Mouse (Mus musculus): ENCODE data around the gene Lpgat1.
A peak's percentile ranks its signal among the peaks of the same experiment; 100 is the strongest.

The Lpgat1 gene

DNA sequence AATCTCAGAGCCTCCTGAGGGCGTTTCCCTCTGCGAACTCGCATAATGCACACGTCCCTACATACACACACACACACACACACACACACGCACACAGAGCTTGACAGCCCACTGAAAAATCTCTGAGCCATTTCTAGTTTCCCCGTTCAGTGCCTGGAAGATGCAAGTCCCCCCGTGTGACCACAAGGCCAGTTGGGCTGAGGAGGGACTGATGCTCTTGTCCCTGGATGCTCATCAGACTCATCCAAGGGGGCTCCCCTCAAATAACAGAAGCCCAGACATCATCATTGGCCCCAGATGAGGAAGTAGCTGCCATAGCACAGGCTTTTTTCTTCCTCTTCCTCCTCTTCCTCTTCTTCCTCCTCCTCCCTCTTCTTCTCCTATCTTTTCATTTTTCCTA, 90.3 kb downstream of the Lpgat1 start:
- DNase-seq, result no peak

DNA sequence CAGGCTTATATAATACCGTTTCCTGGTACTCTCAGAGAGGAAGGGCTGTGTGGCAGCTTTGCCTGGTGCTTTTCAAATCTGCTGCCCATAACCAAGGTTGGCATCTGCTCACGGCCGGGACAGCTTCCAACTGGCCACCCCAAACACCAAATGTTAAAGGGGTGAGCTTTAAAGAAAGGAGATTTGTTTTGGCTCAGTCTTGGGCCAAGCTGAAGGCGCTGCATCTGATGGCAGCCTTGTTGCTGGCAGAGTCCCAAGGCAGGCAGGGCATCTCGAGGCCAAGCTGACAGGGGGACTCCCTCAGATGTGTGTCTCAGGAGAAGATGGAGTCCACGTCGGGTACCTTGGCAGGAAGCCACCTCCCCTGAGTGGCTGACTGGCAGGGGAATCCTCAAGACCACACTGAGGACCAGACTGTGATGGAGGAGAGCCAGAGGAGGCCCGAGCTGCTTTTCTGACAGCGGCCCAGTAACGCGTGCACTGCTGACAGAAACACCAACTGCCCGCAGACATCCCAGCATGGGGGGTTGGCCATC, 91.1 kb downstream of the Lpgat1 start:
- no peak for DNase-seq

DNA sequence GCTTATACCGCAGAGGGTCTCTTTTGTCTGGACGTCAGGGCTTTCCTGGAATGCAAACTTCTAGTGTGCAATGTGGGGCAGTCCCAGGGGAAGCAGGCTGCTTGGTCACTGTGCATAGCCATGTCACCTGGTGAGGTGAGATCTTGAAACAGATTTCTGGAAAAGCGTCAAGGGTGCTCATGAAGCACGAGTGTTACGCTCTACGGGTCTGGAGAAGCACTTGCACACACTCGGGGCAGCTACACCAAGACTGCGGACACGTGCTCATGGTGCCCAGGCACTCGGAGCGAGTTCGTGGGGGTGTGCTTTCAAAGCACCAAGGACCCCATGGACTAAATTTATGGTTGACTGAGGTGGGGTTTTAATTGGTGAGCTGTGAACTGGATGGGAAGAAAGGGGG, 94.1 kb downstream of the Lpgat1 start:
- no peak for DNase-seq

DNA sequence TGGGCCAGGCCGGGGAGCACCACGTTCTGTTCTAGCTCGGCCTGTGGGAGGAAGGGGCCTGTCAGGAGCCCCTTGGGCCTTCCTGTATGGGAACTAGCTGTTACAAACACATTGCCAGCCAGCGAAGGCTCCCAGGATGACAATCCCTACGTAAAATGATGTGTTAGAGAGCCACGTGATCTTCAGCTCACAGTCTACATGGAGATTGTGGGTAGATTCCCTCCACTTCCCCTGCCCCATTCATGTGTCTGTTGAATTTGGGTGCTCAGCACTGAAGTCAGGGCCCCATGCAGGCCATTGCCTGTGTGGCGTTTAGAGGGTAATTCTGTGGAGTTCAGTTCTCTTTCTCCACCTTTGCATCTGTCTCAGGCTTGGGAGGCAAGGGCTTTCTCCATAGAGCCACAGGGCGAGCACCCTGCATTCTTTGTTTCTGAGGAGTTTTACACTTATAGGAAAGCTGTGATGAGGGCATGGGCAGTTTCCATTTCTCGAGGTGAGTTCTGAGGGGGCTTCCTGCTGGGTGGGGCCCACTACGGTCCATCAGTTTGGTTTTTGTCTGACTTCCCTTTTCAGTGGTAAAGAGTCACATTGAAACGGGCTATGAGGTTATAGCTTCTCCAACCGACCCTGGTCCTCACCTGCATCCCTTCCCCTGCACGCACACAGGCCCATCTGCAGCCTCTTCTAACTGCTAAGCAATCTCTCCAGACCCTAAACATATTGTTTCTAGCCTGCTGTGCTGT, 95.5 kb downstream of the Lpgat1 start:
- DNase-seq, result no peak

DNA sequence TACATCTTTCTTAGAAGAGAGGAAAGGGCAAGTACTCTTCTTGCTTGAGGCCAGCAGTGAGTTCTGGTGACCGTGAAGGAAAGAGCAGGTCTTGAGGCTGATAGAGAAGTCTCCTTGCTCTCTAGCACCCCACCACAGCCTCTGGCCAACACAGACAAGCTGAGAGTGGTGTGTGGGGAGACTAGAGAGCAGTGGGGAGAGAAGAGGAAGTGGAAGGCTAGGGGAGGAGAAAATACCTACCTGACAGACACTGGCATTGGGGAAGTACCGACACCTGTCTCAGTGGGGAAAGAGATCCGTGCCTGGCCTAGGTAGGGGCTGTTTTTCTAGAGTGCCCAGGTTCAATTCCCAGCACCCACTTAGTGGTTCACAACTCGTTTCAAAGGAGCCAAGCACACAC, 96.6 kb downstream of the Lpgat1 start:
- no peak for DNase-seq

DNA sequence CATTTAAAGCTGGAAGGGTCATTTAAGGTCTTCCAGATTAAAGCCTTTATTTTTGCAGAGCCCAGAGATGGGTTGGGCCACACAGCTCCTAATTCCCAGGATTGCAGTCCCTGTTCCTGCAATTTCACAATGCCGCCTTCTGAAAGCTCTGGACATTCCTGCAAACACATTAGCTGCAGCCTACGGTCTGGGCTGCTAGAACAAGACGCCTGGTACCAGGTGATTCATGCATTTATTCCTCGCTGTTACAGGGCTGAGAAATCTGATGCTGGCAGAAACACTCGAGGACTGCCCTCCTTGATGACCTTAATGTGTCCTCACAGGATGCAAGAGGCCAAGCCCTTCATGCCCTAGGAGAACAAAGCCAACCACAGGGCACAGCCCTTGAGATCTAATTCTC, 97.3 kb downstream of the Lpgat1 start:
- DNase-seq, result no peak

DNA sequence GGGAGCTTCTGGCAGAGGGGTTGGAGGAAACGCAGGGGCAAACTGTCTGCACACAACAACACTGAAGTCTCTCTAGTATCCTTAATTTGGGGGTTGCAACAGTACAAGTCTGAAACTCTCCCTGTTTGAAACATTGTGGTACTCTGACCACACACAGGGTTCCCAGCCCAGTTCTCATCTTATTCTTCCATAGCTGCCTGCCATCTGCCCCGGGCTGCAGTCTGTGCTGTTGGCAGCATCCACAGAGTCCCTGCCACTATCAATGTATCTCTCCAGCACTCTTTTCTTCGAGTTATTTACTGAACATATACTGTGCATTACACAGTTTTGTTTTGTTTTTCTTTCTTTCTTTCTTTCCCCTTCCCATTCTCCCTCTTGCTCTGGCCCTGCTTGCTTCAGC, 99.0 kb downstream of the Lpgat1 start:
- no peak for DNase-seq

DNA sequence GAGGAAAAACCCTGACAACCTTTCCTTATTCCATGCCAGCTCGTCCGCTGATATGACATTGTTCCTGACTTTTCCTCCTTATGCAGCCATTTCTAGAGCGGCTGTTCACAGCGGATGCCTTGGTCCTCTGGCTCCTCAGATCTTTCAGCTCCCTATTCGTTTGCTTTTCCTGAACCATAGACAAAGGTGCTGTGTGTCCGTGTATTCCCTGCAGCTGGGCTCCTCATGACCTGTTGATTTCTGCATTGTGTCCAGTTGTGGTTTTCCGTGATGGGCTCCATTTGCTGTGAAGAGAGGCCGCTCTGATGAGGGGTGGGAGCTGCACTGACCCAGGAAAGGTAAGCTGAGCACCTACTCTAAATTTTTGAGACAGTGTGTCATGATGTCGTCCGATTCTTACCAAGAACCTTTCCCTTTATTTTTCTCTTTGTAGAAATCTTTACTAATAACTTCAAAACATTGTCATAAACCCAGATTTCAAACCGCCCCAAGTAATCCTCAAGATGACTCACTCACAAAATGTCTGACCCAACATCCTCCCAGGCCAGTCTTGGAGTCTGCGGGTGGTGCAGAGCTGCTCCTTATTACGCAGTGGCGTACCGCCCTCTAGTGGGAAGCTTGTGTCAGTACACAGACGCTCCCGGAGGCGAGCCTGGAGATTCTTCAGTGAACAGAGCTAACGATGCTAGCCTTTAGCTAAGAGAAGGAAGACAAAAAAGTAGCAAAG, 99.9 kb downstream of the Lpgat1 start:
- peak; percentile 65 to 85 for DNase-seq

DNA sequence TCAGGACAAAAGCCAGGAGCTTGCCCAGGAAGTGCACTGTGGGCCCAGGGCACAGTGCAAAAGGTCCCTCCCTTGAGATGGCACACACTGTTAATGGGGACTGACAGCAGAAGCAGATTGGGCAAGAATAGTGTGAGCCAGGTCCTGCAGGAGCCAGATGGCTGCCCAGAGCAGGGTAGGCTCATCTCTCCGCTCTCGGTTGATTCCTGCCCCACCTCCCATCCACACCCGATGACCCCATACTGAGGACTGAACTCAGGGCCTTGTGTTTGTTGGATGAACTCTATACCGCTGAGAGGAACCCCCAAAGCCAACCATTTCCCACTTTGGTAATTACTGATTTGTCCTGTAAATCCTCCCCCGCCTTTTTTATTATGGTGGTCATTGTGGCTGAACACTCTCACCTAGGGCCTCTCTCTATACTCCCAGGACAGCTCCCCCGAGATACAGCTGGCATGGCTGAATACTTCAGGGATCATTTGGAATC, 100.6 kb downstream of the Lpgat1 start:
- no peak for DNase-seq

DNA sequence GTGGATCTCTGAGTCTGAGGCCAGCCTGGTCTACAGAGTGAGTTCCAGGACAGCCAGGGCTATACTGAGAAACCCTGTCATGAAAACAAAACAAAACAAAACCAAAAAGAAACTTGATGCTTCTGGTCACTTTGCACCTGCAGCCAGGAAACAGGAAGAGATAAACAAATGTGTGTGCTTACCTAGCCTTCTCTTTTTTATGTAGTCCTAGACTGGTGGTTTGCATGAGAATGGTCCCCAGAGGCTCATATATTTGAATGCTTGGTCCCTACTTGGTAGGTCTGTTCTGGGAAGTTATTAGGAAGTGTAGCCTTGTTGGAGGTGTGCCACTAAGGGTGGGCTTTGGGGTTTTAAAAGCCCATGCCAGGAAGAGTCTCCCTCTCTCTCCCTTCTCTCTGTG, 101.4 kb downstream of the Lpgat1 start:
- no peak for DNase-seq

DNA sequence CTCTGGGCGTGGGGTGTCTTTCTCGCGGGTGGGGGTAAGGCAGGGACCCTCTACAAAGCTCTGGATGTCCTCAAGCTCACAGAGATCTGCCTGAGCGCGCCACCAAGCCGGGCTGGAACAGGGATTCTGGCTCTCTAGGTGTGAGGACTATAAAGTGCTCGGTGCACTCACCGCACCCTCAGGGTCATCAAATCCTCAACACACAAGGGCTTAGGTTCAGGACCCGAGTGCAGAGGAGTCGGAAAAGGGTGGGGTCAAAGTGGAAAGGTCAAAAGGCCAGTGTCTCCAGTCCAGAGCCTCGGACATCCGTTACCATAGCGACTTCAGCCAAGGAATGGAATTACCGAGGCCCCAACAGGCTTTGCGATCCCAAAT, 103.3 kb downstream of the Lpgat1 start:
- no peak for DNase-seq

DNA sequence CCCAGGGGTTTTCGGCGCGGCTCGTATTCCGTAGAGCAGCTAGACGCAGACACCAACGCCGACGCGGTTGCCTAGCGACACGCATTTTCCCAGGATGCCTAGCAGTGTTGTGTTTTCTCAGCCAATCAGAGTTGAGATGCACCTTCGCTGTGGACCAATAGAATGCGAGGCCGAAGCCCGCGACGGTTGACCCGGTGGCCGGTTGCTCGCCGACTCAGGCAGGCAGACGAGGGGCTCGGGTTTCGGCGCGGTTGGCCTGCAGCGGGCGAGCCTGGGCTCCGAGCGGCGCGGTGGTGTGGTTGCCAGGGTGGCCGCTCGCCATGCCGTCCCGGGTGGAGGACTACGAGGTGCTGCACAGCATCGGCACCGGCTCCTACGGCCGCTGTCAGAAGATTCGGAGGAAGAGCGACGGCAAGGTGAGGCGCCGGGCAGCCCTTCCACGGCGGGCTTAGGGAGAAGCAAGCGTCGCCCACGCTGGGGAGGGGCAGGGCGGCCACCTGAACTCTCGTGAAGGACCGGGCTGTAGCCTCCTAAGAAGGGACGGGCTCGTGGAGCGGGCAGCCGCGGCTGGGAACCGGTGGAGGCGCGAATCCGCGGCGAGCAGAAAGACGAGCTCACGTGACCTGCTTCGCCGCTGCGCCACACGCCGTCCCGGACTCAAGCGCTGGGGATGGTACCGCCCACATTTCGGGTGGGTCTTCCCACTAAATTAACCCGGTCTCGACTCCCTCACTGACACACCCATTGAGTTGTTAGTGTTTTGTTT, 103.9 kb downstream of the Lpgat1 start, which contains the start of gene Nek2:
TSS of gene Nek2 (plus strand) at position 119 of the 766 bp plus-strand sequence.
- peak; percentile 96 to 97 for DNase-seq

DNA sequence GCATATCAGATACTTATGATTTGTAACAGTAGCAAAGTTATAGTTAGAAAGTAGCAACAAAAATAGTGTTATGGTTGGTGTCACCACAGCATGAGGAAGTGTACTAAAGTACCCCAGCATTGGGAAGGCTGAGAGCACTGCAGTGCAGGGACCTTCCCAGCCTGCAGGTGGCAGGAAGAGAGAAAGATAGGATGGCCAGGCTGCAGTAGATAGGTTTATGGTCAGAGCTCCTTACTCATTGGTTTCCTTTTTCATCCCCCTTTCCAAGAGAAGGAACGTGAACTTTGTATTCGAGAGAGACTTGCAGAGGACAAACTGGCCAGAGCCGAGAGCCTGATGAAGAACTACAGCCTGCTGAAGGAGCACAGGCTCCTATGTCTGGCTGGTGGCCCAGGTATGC, 111.5 kb downstream of the Lpgat1 start:
- peak; percentile 46 to 50 for DNase-seq

DNA sequence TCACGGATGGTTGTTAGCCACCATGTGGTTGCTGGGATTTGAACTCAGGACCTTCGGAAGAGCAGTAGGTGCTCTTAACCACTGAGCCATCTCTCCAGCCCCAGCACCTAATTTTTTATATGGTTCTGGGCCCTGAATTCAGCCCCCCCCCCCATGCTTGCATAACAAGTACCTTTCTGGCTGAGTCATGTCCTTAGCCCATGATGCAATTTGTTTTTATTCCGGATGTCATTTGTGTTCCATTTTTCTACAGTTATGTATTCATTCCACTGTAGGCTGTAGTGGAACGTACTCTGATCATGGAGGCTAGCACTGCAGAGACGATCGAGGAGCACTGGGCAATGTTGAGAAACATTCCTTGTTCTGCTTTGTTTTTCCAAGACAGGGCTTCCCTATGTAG, 115.8 kb downstream of the Lpgat1 start:
- DNase-seq, result no peak
